Mouse (Mus musculus) cerebellum, adult (tissue): ENCODE measurements around the gene Fut4.

Experiments
- ATAC-seq: cut with Nextera tagmentation; 2 replicates; pipeline ENCODE4 v1.9.2; 2017; ENCODE audit warnings: mild to moderate bottlenecking, moderate library complexity, mixed read lengths; ENCODE audit not compliant: insufficient number of reproducible peaks, low FRiP score, low TSS enrichment

Fut4 gene

GRCm38 (mm10) chr9:14752001-14752522 lies at the start of gene Fut4:
Fut4 (minus strand) TSS chr9:14752393.
- no peak for ATAC-seq

GRCm38 (mm10) chr9:14787356-14787755 lies 35.2 kb upstream of the Fut4 start:
- ATAC-seq = no peak

- peak; percentile 100 for ATAC-seq
Measured at GRCm38 (mm10) chr9:14784039-14785002, 32.1 kb upstream of the Fut4 start, which contains the start of the genes Mre11a and Ankrd49. Mre11a (plus strand) TSS chr9:14784654. Ankrd49 (minus strand) TSS chr9:14784856.

- ATAC-seq = no peak
Measured at GRCm38 (mm10) chr9:14778341-14778740, 26.1 kb upstream of the Fut4 start.

- ATAC-seq = no peak
Measured at GRCm38 (mm10) chr9:14773813-14774212, 21.6 kb upstream of the Fut4 start.

GRCm38 (mm10) chr9:14772074-14772473 lies 19.9 kb upstream of the Fut4 start:
- no peak for ATAC-seq

GRCm38 (mm10) chr9:14770803-14771471 lies 18.7 kb upstream of the Fut4 start, which contains the start of gene 1700012B09Rik:
1700012B09Rik (minus strand) TSS chr9:14771030.
- ATAC-seq = no peak

GRCm38 (mm10) chr9:14769811-14770210 lies 17.6 kb upstream of the Fut4 start:
- no peak for ATAC-seq

- no peak for ATAC-seq
Measured at GRCm38 (mm10) chr9:14764765-14765164, 12.6 kb upstream of the Fut4 start.

GRCm38 (mm10) chr9:14759261-14759660 lies 7.1 kb upstream of the Fut4 start:
- no peak for ATAC-seq

- ATAC-seq = no peak
Measured at GRCm38 (mm10) chr9:14758590-14758989, 6.4 kb upstream of the Fut4 start.

GRCm38 (mm10) chr9:14754469-14754868 lies 2.3 kb upstream of the Fut4 start:
- no peak for ATAC-seq

- no peak for ATAC-seq
Measured at GRCm38 (mm10) chr9:14753947-14754346, 1.8 kb upstream of the Fut4 start.

GRCm38 (mm10) chr9:14751503-14752000 lies 641 bp downstream of the Fut4 start:
- ATAC-seq = 0 out of 2 replicates have a peak, but pooled peaks have one; percentile 15

- no peak for ATAC-seq
Measured at GRCm38 (mm10) chr9:14750901-14751502, 1.2 kb downstream of the Fut4 start.

GRCm38 (mm10) chr9:14740151-14740924 lies 11.9 kb downstream of the Fut4 start, which contains the start of gene Piwil4:
Piwil4 (minus strand) TSS chr9:14740733.
- no peak for ATAC-seq

GRCm38 (mm10) chr9:14739498-14740150 lies 12.6 kb downstream of the Fut4 start:
- ATAC-seq = no peak

- no peak for ATAC-seq
Measured at GRCm38 (mm10) chr9:14730941-14731541, 21.2 kb downstream of the Fut4 start.

- no peak for ATAC-seq
Measured at GRCm38 (mm10) chr9:14728365-14728764, 23.8 kb downstream of the Fut4 start.
